Mouse (Mus musculus) kidney, embryonic 14.5 days (tissue): ENCODE measurements around the gene Sez6. TPM values are rescaled to one million over a fixed set of nuclear protein-coding genes. Genes with fewer than 3 reads are reported as not detected.

Source experiments
- ATAC-seq: fragments of 200-750 bp; cut with Nextera tagmentation; 2 replicates; pipeline ENCODE4 v1.8.0; 2017; ENCODE audit warnings: moderate number of reproducible peaks, mild to moderate bottlenecking, moderate TSS enrichment, moderate library complexity; ENCODE audit not compliant: low FRiP score, low TSS enrichment
- H3K27ac ChIP-seq: fragments of 300-500 bp; sonication (generic); 2 replicates; pipeline ENCODE4 v1.5.1; 2014; ENCODE audit warnings: low read depth, mild to moderate bottlenecking, low read length, moderate library complexity, mixed read lengths
- H3K27me3 ChIP-seq: fragments of 300-500 bp; sonication (generic); 2 replicates; pipeline ENCODE4 v1.6.1; 2014; ENCODE audit warnings: mild to moderate bottlenecking, low read length; ENCODE audit not compliant: control insufficient read depth, insufficient read depth
- H3K36me3 ChIP-seq: fragments of 300-500 bp; sonication (generic); 2 replicates; pipeline ENCODE4 v1.6.1; 2014; ENCODE audit warnings: low read length, mixed read lengths; ENCODE audit not compliant: control insufficient read depth, insufficient read depth
- H3K4me1 ChIP-seq: fragments of 300-500 bp; sonication (generic); 2 replicates; pipeline ENCODE4 v1.6.1; 2014; ENCODE audit warnings: low read length, mixed read lengths; ENCODE audit not compliant: control insufficient read depth, insufficient read depth
- H3K4me2 ChIP-seq: fragments of 300-500 bp; sonication (generic); replicated peaks from 2 replicates; pipeline ENCODE4 v1.6.1; 2014; ENCODE audit warnings: low read depth, mild to moderate bottlenecking, low read length
- H3K4me3 ChIP-seq: fragments of 300-500 bp; sonication (generic); 2 replicates; pipeline ENCODE4 v1.5.1; 2014; ENCODE audit warnings: mild to moderate bottlenecking, low read length
- H3K9ac ChIP-seq: fragments of 300-500 bp; sonication (generic); 2 replicates; pipeline ENCODE4 v1.6.1; 2014; ENCODE audit warnings: low read depth, mild to moderate bottlenecking, low read length, moderate library complexity
- H3K9me3 ChIP-seq: fragments of 300-500 bp; sonication (generic); 2 replicates; pipeline ENCODE4 v1.6.1; 2016; ENCODE audit warnings: low read length; ENCODE audit not compliant: control insufficient read depth
- WGBS: fragments of 180-500 bp; shearing (Covaris S2); extraction: QIAGEN DNeasy Blood & Tissue Kit; methylation state at CpG from one replicate; pipeline ENCODE4 v1.1.7; 2014; 5-methylcytosine and 5-hydroxymethylcytosine counted together
- polyA plus RNA-seq: library from polyadenylated mRNA; unstranded; fragments of >200 nt; fragmentation: Nextera tagmentation; extraction: Ambion mirVana; gene quantifications from 2 replicates; pipeline ENCODE4 v1.2.1, GENCODE M21; 2014

The Sez6 gene
- polyA plus RNA-seq, 1 experiment from 2014 or later = not detected

DNA sequence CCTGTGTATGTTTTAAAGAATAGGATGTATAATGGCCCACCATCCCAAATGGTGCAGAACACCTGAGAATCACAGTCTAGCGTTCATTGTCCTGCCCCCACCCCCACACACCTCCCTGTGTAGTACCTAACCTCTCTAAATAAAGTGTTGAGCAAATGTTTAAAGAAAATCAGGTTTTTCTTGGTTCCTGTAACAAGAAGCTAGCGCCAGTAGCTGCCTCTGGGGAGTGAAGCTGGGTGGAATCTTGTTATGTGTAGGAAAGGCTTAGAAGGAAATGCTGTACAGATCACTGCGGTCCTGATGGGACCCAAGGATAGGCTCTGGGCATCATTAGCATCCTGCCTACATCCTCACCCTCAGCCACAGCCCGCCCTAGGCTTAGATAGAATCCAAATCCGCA lies 29.2 kb upstream of the Sez6 start:
- Histone ChIP-seq H3K9me3 (0 out of 2 replicates have a peak, but pooled peaks cover 2% of the 10 kb centered on the region), H3K4me3 (no peak overlapping the region), H3K27me3 (peaks cover 22% of the 10 kb centered on the region), H3K9ac (no peak overlapping the region), H3K27ac (no peak overlapping the region), H3K36me3 (no peaks in the 10 kb centered on the region), H3K4me1 (0 out of 2 replicates have a peak, but pooled peaks cover 3% of the 10 kb centered on the region), H3K4me2 (no peak overlapping the region)
- 61% methylated on average over 5 of the region's 5 CpGs for WGBS
- no peak for ATAC-seq

DNA sequence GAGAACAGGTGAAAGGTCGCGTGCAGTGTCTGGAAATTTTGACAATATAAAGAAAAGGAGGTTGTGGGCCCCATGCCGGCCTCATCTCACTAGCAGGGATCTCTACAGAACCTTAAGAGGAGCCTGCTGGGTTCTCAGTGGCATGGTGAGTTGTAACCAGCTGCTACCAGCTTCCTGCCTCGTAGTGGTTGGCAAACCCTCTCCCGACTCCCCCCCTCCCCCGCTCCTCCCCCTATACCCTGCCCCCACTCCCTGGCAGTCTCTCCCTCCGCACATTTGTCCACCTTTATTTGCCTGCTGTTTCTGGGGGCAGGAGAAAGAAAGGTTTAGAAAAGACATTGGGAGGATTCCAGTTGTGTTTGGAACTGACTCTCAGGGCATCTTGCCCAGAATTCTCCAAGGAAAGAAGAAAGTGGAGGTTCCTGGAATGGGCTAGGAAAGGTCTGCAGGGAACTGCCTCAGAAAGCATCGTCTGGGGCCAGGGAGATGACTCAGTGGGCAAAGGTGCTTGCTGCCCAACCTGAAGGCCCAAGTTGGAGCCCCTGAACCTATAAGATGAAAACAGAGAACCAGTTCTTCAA lies 28.7 kb upstream of the Sez6 start:
- Histone ChIP-seq H3K9ac (no peak overlapping the region), H3K27me3 (peaks cover 17% of the 10 kb centered on the region), H3K27ac (no peak overlapping the region), H3K4me3 (no peak overlapping the region), H3K9me3 (0 out of 2 replicates have a peak, but pooled peaks cover 2% of the 10 kb centered on the region), H3K4me1 (peaks cover 4% of the 10 kb centered on the region; the same call in 1 of the 2 replicates), H3K36me3 (no peaks in the 10 kb centered on the region), H3K4me2 (no peak overlapping the region)
- 45% methylated on average over 8 of the region's 8 CpGs for WGBS
- no peak for ATAC-seq

DNA sequence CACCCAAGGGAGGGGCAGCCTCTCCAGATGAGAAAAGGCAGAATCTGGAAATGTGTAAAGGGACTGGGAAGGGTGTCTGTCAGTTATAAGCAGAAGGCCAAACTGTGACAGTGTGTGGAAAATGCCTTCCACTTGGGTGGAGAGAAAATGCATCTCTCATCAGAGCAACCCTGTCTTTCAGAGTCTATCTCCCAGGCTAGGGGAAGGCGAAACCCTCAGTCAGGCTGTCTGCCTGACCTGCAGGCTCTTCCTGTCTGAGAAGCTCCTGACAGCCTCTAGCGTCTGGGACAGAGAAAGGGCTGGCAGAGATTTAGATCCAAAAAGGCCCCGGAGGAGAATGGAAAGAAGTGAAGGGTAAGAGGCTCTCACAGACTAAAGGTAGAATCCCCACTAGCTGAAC lies 26.8 kb upstream of the Sez6 start:
- Histone ChIP-seq H3K9ac (no peak overlapping the region), H3K36me3 (no peaks in the 10 kb centered on the region), H3K4me3 (no peak overlapping the region), H3K4me2 (no peak overlapping the region), H3K27ac (no peak overlapping the region), H3K4me1 (peaks cover 6% of the 10 kb centered on the region; the same call in 1 of the 2 replicates), H3K9me3 (0 out of 2 replicates have a peak, but pooled peaks cover 2% of the 10 kb centered on the region), H3K27me3 (peaks cover 4% of the 10 kb centered on the region)
- ATAC-seq = no peak
- WGBS = 33% methylated on average over 3 of the region's 3 CpGs

DNA sequence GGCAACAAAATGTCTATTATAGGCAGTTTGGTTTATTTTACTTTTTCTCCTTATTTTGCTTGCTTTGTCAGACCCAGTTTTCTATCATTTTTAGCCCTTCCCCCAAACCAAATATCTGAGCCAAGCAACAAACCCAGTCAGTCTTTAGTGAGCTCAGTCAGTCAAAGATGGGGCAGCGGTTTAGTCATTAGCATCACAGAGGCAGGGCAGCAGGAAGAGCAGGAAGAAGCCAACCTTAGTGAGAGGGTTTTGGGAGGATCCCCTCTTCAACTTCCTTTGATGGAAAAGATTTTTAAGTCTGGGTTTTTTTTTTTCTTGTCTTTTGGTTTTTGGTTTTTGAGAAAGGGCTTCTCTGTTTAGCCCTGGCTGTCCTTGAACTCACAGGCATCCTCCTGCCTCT lies 25.9 kb upstream of the Sez6 start:
- Histone ChIP-seq H3K36me3 (no peaks in the 10 kb centered on the region), H3K27me3 (peaks cover 2% of the 10 kb centered on the region), H3K4me2 (no peak overlapping the region), H3K9ac (no peak overlapping the region), H3K4me3 (no peak overlapping the region), H3K9me3 (0 out of 2 replicates have a peak, but pooled peaks cover 2% of the 10 kb centered on the region), H3K27ac (no peak overlapping the region), H3K4me1 (peaks cover 6% of the 10 kb centered on the region; the same call in 1 of the 2 replicates)
- 43% methylated on average over 1 of the region's 1 CpGs for WGBS
- no peak for ATAC-seq

DNA sequence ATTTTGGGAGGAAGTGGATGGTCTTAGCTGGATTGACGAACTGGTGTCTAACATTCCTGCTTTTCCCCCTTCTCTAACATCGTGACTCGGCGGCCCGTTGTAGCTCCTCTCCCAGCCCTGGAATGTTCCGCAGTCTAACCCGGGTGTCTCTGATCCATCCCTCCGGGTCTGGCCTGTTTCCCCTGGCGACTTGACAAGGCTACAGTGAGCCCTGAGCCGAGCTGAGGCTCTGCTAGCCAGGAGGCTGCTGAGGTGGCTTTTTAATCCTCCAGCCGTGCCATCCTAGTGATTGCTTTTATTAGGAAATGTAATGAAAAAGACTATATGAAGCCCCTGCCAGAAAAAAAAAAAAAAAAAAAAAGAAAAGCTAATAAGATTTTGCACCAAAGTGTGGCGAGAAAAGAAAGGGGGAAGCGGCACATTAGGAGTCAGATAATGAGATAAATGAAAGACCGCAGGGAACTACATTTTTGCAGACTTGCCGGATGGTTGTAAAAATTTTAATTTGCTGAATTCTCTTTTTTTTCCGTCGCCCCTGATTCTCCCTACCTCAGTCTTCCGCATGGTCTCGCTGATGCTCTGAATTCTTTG lies 24.4 kb upstream of the Sez6 start:
- Histone ChIP-seq H3K4me3 (no peak overlapping the region), H3K4me1 (peaks cover 6% of the 10 kb centered on the region; the same call in 1 of the 2 replicates), H3K9ac (no peak overlapping the region), H3K27me3 (peaks cover 4% of the 10 kb centered on the region), H3K27ac (no peak overlapping the region), H3K36me3 (no peaks in the 10 kb centered on the region), H3K4me2 (no peak overlapping the region), H3K9me3 (no peaks in the 10 kb centered on the region)
- no peak for ATAC-seq
- 55% methylated on average over 19 of the region's 19 CpGs for WGBS

DNA sequence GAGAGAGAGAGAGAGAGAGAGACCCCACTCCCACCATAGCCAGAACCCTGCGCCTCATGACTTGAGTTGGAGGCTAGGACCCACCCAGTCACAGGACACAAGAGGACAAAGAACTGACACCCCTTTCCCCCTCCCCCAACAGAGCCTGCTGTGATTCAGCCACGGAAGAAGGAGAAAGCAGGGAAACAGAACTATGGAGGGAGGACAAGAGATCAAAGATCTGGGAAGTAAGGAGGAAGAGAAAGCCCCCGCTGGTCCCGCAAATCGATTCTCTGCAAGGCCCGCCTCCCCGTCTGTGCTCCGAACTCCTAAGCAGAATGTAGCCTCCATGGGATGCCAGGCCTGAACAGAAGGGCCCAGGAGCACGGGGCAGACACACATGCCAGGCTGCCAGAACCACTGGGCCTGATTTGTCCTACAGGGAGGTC lies 23.8 kb upstream of the Sez6 start:
- ATAC-seq = no peak
- no peak overlapping the region for H3K27ac ChIP-seq
- H3K4me3 ChIP-seq = no peak overlapping the region
- no peaks in the 10 kb centered on the region for H3K36me3 ChIP-seq
- peaks cover 4% of the 10 kb centered on the region; the same call in 1 of the 2 replicates for H3K4me1 ChIP-seq
- peak overlapping the region; percentile 17; the same call in 1 of the 2 replicates for H3K4me2 ChIP-seq
- 15% methylated on average over 9 of the region's 9 CpGs for WGBS
- no peak overlapping the region for H3K9ac ChIP-seq
- H3K27me3 ChIP-seq = peaks cover 4% of the 10 kb centered on the region
- H3K9me3 ChIP-seq = no peaks in the 10 kb centered on the region

DNA sequence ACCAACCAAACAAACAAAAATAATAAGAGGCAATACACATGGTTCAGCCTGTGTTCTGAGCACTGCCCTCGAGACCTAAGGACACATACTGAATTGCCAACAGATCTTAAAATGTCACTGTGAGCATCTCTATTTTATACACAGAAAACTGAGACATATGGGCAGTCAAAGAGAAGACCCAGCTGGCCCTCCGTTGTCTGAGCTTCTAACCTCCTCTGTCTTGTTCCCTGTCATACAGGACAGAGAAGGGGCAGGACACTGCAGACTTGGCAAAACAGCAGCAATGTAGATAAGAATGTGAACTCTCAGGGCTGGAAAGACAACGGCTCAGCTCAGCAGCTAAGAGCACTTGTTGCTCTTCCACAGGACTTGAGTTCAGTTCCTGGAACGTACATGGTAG lies 22.1 kb upstream of the Sez6 start:
- Histone ChIP-seq H3K4me2 (no peak overlapping the region), H3K9ac (no peak overlapping the region), H3K4me1 (peaks cover 3% of the 10 kb centered on the region; the same call in 1 of the 2 replicates), H3K36me3 (no peaks in the 10 kb centered on the region), H3K27ac (no peak overlapping the region), H3K9me3 (no peaks in the 10 kb centered on the region), H3K27me3 (peaks cover 13% of the 10 kb centered on the region), H3K4me3 (no peak overlapping the region)
- WGBS = 70% methylated on average over 4 of the region's 4 CpGs
- no peak for ATAC-seq

DNA sequence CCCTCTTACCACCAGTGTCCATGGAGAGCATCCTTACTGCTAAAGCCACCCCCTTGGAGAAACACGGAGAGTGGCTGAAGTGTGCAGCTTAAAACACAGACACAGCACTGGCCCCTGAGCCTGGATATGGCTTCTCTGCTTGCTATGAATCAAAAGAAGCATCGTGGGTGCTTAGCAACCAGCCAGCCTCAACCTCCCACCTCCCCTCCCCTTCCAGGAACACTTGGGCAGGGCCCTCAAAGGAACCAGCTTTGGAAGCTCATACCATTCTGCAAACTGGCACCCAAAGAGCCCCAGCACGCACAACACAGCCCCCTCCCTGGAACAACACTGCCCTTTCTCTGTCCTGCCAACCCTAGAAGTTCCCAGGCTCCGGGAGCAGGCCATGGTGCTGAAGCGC lies 21.2 kb upstream of the Sez6 start:
- peaks cover 3% of the 10 kb centered on the region; the same call in 1 of the 2 replicates for H3K4me1 ChIP-seq
- no peak overlapping the region for H3K4me2 ChIP-seq
- 17% methylated on average over 5 of the region's 5 CpGs for WGBS
- H3K9ac ChIP-seq = no peak overlapping the region
- no peak overlapping the region for H3K27ac ChIP-seq
- no peak for ATAC-seq
- H3K9me3 ChIP-seq = no peaks in the 10 kb centered on the region
- no peaks in the 10 kb centered on the region for H3K36me3 ChIP-seq
- no peak overlapping the region for H3K4me3 ChIP-seq
- H3K27me3 ChIP-seq = peaks cover 22% of the 10 kb centered on the region

DNA sequence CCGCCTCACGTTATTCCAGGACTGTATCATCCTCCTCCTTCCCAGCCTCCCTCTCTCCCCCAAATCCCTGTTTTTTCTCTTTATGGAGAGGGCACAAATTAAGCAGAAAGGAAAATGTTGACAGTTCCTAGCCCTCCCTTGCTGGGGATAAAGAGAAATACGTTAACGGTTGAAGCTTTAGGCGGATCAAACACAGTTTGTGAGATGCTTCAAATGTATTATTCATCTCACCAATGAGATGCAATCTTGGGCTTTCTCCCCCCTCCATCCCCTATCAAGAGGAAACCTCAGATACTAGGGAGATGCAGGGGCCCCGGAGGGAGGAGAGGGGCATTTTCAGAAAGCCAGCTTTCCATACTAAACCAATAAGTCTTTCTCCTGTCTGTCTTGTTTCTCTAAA lies 20.8 kb upstream of the Sez6 start:
- Histone ChIP-seq H3K36me3 (no peaks in the 10 kb centered on the region), H3K9me3 (no peaks in the 10 kb centered on the region), H3K4me2 (no peak overlapping the region), H3K27me3 (peaks cover 26% of the 10 kb centered on the region), H3K9ac (no peak overlapping the region), H3K4me1 (peaks cover 3% of the 10 kb centered on the region; the same call in 1 of the 2 replicates), H3K27ac (no peak overlapping the region), H3K4me3 (no peak overlapping the region)
- no peak for ATAC-seq
- WGBS = 27% methylated on average over 6 of the region's 6 CpGs
